Comparison of ENCODE assay signal across 35 mouse cellular contexts in genomic region chr8:89501756-89502155, GRCm38 (mm10).
"Had no signal": no experiment of that assay in that cellular context is flagged by ENCODE, and none has a peak within 500 bp of the region (broad histone marks: within the 10 kb centered on the region; RNA-seq: fewer than 3 reads in every experiment).

No protein-coding gene starts in this region.

- ATAC-seq: hindbrain, embryonic 16.5 days; hindbrain, postnatal 0 days; inflammation-experienced regulatory T-cells, adult 6 months; intestine, embryonic 15.5 days; intestine, embryonic 16.5 days; intestine, postnatal 0 days had no signal

- DNase-seq: heart, postnatal 10 days; heart, postnatal 14 days; heart, postnatal 36 days; heart, postnatal 4 days; kidney, adult 11 months; kidney, adult 18-20 months; kidney, adult 2 months; kidney, adult 8-10 months; kidney, adult 9 months; kidney, postnatal 10 days; kidney, postnatal 14 days; kidney, postnatal 25 days; kidney, postnatal 36 days; kidney, postnatal 4 days; layer of hippocampus, adult 9-11 months; layer of hippocampus, postnatal 36 days had no signal

- H3K9ac ChIP-seq: heart, embryonic 12.5 days; heart, embryonic 13.5 days; heart, embryonic 15.5 days; hindbrain, embryonic 12.5 days; hindbrain, embryonic 13.5 days; hindbrain, embryonic 14.5 days; hindbrain, embryonic 15.5 days; intestine, embryonic 15.5 days; kidney, embryonic 15.5 days had no signal

- H3K27ac ChIP-seq: heart, embryonic 10.5 days; heart, embryonic 13.5 days; heart, embryonic 15.5 days; hindbrain, embryonic 10.5 days; hindbrain, embryonic 12.5 days; hindbrain, embryonic 13.5 days; hindbrain, embryonic 14.5 days; hindbrain, embryonic 15.5 days; hindbrain, postnatal 0 days; intestine, embryonic 15.5 days; kidney, embryonic 15.5 days; kidney, postnatal 0 days; layer of hippocampus, adult 2 months had no signal

- H3K4me3 ChIP-seq: heart, embryonic 10.5 days; heart, embryonic 12.5 days; heart, embryonic 13.5 days; heart, embryonic 15.5 days; hindbrain, embryonic 10.5 days; hindbrain, embryonic 12.5 days; hindbrain, embryonic 13.5 days; hindbrain, embryonic 15.5 days; intestine, embryonic 15.5 days; kidney, embryonic 15.5 days; layer of hippocampus, adult 2 months had no signal

- H3K27me3 ChIP-seq: heart, embryonic 13.5 days; heart, embryonic 15.5 days; hindbrain, embryonic 12.5 days; hindbrain, embryonic 13.5 days; hindbrain, embryonic 15.5 days; intestine, embryonic 15.5 days; kidney, embryonic 15.5 days had no signal

- H3K4me1 ChIP-seq: heart, embryonic 15.5 days; hindbrain, embryonic 12.5 days; hindbrain, embryonic 13.5 days; hindbrain, embryonic 15.5 days; intestine, embryonic 15.5 days; kidney, embryonic 15.5 days had no signal

- H3K36me3 ChIP-seq: heart, embryonic 10.5 days; heart, embryonic 12.5 days; heart, embryonic 13.5 days; heart, embryonic 15.5 days; hindbrain, embryonic 10.5 days; hindbrain, embryonic 12.5 days; hindbrain, embryonic 13.5 days; hindbrain, embryonic 15.5 days; intestine, embryonic 15.5 days; kidney, embryonic 15.5 days had no signal

- H3K9me3 ChIP-seq: heart, embryonic 10.5 days; heart, embryonic 12.5 days; heart, embryonic 13.5 days; heart, embryonic 15.5 days; hindbrain, embryonic 10.5 days; hindbrain, embryonic 12.5 days; hindbrain, embryonic 13.5 days; hindbrain, embryonic 15.5 days; intestine, embryonic 15.5 days; kidney, embryonic 15.5 days had no signal

- H3K4me2 ChIP-seq: heart, embryonic 11.5 days; heart, embryonic 12.5 days; heart, embryonic 13.5 days; heart, embryonic 15.5 days; hindbrain, embryonic 12.5 days; hindbrain, embryonic 13.5 days; hindbrain, embryonic 14.5 days; hindbrain, embryonic 15.5 days; intestine, embryonic 15.5 days; kidney, embryonic 15.5 days had no signal
